Mouse (Mus musculus): ENCODE measurements around the gene Cdkal1. TPM values are rescaled to one million over a fixed set of nuclear protein-coding genes. Genes with fewer than 3 reads are reported as not detected.

The Cdkal1 gene
- total and polyA plus RNA-seq, 2 experiments from 2014 or later = 17.4 to 17.6 TPM

DNA sequence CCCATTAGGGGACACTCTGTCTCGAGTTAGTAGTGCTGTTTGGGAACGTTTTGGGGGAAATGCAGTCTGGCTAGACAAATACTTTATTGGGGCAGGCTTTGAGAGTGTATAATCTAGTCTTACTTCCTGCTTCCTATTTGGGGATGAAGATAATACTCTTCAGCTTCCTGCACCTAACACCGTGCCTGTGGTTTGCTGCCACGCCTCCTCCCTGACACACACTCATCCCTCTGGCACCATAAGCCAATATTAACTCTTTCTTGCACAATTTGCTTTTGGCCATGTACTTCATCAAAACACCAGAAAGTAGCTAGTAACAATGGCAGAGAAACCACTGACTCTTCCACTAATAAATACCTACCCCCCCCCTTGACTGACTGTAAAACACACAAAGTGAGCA, 63.4 kb downstream of the Cdkal1 start:
- Histone ChIP-seq H3K27ac (ENCODE audit: low read depth, low read length) (no peak overlapping the region), H3K9me3 (ENCODE audit: low read length) (no peaks in the 10 kb centered on the region), H3K36me3 (ENCODE audit: insufficient read depth, low read length) (no peaks in the 10 kb centered on the region), H3K9ac (replicated peaks; ENCODE audit: low read length, poor library complexity, severe bottlenecking) (no peak overlapping the region), H3K27me3 (ENCODE audit: insufficient read depth, low read length) (no peaks in the 10 kb centered on the region), H3K4me1 (ENCODE audit: insufficient read depth, low read length) (no peaks in the 10 kb centered on the region), H3K4me2 (ENCODE audit: low read depth, low read length, poor library complexity, severe bottlenecking) (no peak overlapping the region), H3K4me3 (ENCODE audit: low read depth, low read length) (no peak overlapping the region)
- no peak for ATAC-seq (ENCODE audit: low FRiP score)
- no peak for DNase-seq (ENCODE audit: low spot score)
- no peak for TF ChIP-seq CTCF (IDR thresholded peaks at IDR 0.05)
- WGBS = 71% methylated on average over 4 of the region's 4 CpGs

DNA sequence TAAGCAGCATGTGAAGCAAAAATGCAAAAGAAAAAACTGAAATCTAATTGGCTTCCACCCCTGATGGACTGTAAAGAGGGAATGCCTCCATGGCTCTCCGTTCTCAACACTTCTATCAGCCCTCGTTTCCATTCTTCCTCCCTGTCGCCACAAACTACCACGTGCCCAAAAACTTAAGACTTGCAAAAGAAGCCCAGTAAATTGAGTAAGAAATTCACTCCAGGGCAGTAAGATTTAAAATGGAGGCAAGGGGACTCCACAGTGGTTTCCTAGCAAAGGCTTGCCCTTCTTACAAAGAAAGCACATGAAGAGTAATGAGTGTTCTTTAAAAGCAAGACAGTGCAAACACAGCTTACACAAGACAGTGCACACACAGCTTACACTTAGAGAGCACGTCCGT, 64.0 kb downstream of the Cdkal1 start:
- H3K4me1 ChIP-seq (ENCODE audit: insufficient read depth, low read length) = no peaks in the 10 kb centered on the region
- ATAC-seq (ENCODE audit: low FRiP score) (no peak), DNase-seq (ENCODE audit: low spot score) (no peak)
- no peak for TF ChIP-seq CTCF (IDR thresholded peaks at IDR 0.05)
- no peak overlapping the region for H3K27ac ChIP-seq (ENCODE audit: low read depth, low read length)
- no peaks in the 10 kb centered on the region for H3K27me3 ChIP-seq (ENCODE audit: insufficient read depth, low read length)
- WGBS = 87% methylated on average over 6 of the region's 6 CpGs
- no peaks in the 10 kb centered on the region for H3K36me3 ChIP-seq (ENCODE audit: insufficient read depth, low read length)
- H3K9ac ChIP-seq (replicated peaks; ENCODE audit: low read length, poor library complexity, severe bottlenecking) = no peak overlapping the region
- H3K9me3 ChIP-seq (ENCODE audit: low read length) = no peaks in the 10 kb centered on the region
- no peak overlapping the region for H3K4me3 ChIP-seq (ENCODE audit: low read depth, low read length)
- H3K4me2 ChIP-seq (ENCODE audit: low read depth, low read length, poor library complexity, severe bottlenecking) = no peak overlapping the region

DNA sequence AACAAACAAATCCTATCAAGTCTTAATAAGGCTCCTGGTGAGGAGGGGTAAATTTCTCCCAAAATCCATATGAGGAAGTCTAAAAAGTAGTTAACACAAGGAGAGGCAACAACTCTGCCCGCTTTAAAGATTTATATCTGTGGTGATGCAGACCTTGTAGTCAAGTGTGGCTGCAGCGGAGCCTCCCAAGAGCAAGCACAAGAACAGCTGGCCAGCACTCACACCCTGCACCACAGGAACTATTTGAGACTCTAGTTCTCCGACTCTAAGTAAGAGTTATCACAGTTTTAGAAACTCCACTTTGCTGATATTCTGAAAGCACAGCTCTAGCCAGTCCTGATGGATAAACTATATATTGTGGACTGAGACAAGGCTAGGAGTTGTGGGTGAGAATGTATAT, 68.5 kb downstream of the Cdkal1 start:
- Histone ChIP-seq H3K4me2 (ENCODE audit: low read depth, low read length, poor library complexity, severe bottlenecking) (no peak overlapping the region), H3K36me3 (ENCODE audit: insufficient read depth, low read length) (no peaks in the 10 kb centered on the region), H3K9me3 (ENCODE audit: low read length) (no peaks in the 10 kb centered on the region), H3K27me3 (ENCODE audit: insufficient read depth, low read length) (no peaks in the 10 kb centered on the region), H3K4me1 (ENCODE audit: insufficient read depth, low read length) (no peaks in the 10 kb centered on the region), H3K4me3 (ENCODE audit: low read depth, low read length) (no peak overlapping the region), H3K27ac (ENCODE audit: low read depth, low read length) (no peak overlapping the region), H3K9ac (replicated peaks; ENCODE audit: low read length, poor library complexity, severe bottlenecking) (no peak overlapping the region)
- no peak for TF ChIP-seq CTCF (IDR thresholded peaks at IDR 0.05)
- ATAC-seq (ENCODE audit: low FRiP score) = no peak
- no peak for DNase-seq (ENCODE audit: low spot score)
- 93% methylated on average over 3 of the region's 3 CpGs for WGBS

DNA sequence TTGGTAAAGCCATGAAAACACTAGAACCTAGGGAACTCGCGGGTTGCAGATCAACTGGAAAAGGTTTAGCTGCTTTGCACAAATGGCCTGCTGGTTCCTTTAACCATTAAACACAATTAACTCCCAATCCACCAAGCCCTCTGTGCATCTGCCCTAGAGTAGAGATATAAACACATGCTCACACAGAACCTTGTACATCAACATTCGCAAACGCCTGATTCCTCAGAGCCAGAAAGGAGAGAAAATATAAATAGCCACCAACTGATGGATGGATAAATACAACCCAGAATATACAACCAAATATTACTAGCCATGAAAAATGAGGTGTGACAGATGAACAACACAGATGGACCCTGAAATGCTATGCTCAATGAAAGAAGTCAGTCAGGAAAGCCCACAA, 70.6 kb downstream of the Cdkal1 start:
- Histone ChIP-seq H3K4me1 (ENCODE audit: insufficient read depth, low read length) (no peaks in the 10 kb centered on the region), H3K27ac (ENCODE audit: low read depth, low read length) (no peak overlapping the region), H3K9ac (replicated peaks; ENCODE audit: low read length, poor library complexity, severe bottlenecking) (no peak overlapping the region), H3K36me3 (ENCODE audit: insufficient read depth, low read length) (no peaks in the 10 kb centered on the region), H3K4me2 (ENCODE audit: low read depth, low read length, poor library complexity, severe bottlenecking) (no peak overlapping the region), H3K4me3 (ENCODE audit: low read depth, low read length) (no peak overlapping the region), H3K27me3 (ENCODE audit: insufficient read depth, low read length) (no peaks in the 10 kb centered on the region), H3K9me3 (ENCODE audit: low read length) (no peaks in the 10 kb centered on the region)
- ATAC-seq (ENCODE audit: low FRiP score) = no peak
- no peak for TF ChIP-seq CTCF (IDR thresholded peaks at IDR 0.05)
- 95% methylated on average over 4 of the region's 4 CpGs for WGBS
- DNase-seq (ENCODE audit: low spot score) = no peak

DNA sequence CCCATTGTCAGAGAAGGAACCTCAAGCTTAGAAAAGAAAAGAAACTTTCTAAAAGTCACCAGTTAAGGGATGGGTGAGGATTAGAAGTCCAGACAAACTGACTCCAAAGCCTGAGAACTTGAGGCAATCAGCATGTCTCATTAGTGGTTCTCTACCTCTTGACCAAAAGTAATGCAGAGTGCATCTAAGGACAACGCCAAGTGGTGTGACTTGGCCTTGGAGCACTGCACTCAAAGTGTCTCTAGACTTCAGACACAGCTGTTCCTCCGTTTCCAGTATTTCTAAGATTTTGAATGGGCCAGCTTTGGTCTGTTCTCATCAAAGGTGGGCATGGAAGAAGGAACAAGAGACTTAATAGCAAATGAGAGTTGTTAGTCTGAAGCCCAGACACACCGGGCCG, 74.1 kb downstream of the Cdkal1 start:
- no peak overlapping the region for H3K4me2 ChIP-seq (ENCODE audit: low read depth, low read length, poor library complexity, severe bottlenecking)
- no peak overlapping the region for H3K27ac ChIP-seq (ENCODE audit: low read depth, low read length)
- DNase-seq (ENCODE audit: low spot score) (no peak), ATAC-seq (ENCODE audit: low FRiP score) (no peak)
- no peak for TF ChIP-seq CTCF (IDR thresholded peaks at IDR 0.05)
- H3K4me3 ChIP-seq (ENCODE audit: low read depth, low read length) = no peak overlapping the region
- no peaks in the 10 kb centered on the region for H3K4me1 ChIP-seq (ENCODE audit: insufficient read depth, low read length)
- no peaks in the 10 kb centered on the region for H3K9me3 ChIP-seq (ENCODE audit: low read length)
- H3K27me3 ChIP-seq (ENCODE audit: insufficient read depth, low read length) = no peaks in the 10 kb centered on the region
- 90% methylated on average over 4 of the region's 4 CpGs for WGBS
- no peak overlapping the region for H3K9ac ChIP-seq (replicated peaks; ENCODE audit: low read length, poor library complexity, severe bottlenecking)
- H3K36me3 ChIP-seq (ENCODE audit: insufficient read depth, low read length) = no peaks in the 10 kb centered on the region

DNA sequence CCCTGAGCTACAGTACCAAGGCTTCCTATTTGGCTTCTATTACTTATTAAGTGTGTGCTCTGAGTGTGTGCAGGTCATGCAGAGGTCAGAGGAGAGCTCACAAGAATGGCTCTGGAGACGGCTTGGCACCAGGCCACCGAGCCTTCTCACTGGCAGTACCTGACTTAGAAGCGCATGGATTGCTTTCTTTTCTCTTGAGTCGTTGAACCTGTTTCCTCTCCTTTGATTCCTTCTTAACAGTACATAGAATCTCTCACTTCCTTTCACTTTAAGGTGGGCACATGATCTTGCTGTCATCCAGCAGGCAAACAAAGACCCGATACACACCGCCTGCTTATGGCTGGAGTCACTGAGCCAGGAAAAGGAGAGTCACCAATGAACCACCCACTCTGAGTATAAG, 74.8 kb downstream of the Cdkal1 start:
- Histone ChIP-seq H3K9me3 (ENCODE audit: low read length) (no peaks in the 10 kb centered on the region), H3K4me1 (ENCODE audit: insufficient read depth, low read length) (no peaks in the 10 kb centered on the region), H3K4me2 (ENCODE audit: low read depth, low read length, poor library complexity, severe bottlenecking) (no peak overlapping the region), H3K36me3 (ENCODE audit: insufficient read depth, low read length) (no peaks in the 10 kb centered on the region), H3K27ac (ENCODE audit: low read depth, low read length) (no peak overlapping the region), H3K4me3 (ENCODE audit: low read depth, low read length) (no peak overlapping the region), H3K27me3 (ENCODE audit: insufficient read depth, low read length) (no peaks in the 10 kb centered on the region), H3K9ac (replicated peaks; ENCODE audit: low read length, poor library complexity, severe bottlenecking) (no peak overlapping the region)
- WGBS = 65% methylated on average over 6 of the region's 6 CpGs
- TF ChIP-seq CTCF (IDR thresholded peaks at IDR 0.05) = no peak
- DNase-seq (ENCODE audit: low spot score) (no peak), ATAC-seq (ENCODE audit: low FRiP score) (no peak)

DNA sequence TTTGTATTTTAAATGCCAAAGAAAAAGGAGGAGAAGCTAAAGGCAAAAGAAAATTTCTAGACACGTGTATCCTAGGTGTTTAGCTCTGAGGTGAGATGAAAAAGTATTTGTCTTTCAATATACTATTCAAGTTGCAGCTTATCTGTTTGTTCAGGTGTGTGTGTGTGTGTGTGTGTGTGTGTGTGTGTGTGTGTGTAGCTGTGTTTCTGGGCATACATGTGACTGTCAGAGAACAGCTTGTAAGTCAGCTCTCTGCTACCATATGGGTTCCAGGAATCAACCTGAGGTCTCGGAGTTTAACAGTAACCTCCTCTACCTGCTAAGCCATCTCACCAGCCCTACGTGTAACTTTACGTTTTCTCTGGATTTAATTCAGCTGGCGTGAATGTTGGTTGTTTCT, 76.0 kb downstream of the Cdkal1 start:
- no peak for ATAC-seq (ENCODE audit: low FRiP score)
- 89% methylated on average over 5 of the region's 5 CpGs for WGBS
- DNase-seq (ENCODE audit: low spot score) = no peak

More for the DNA sequence above, 76.0 kb downstream of the Cdkal1 start:
- Histone ChIP-seq H3K4me2 (ENCODE audit: low read depth, low read length, poor library complexity, severe bottlenecking) (no peak overlapping the region), H3K27ac (ENCODE audit: low read depth, low read length) (no peak overlapping the region), H3K9ac (replicated peaks; ENCODE audit: low read length, poor library complexity, severe bottlenecking) (no peak overlapping the region), H3K4me1 (ENCODE audit: insufficient read depth, low read length) (no peaks in the 10 kb centered on the region), H3K36me3 (ENCODE audit: insufficient read depth, low read length) (no peaks in the 10 kb centered on the region), H3K27me3 (ENCODE audit: insufficient read depth, low read length) (no peaks in the 10 kb centered on the region), H3K4me3 (ENCODE audit: low read depth, low read length) (no peak overlapping the region), H3K9me3 (ENCODE audit: low read length) (no peaks in the 10 kb centered on the region)
- no peak for TF ChIP-seq CTCF (IDR thresholded peaks at IDR 0.05)
